Mouse (Mus musculus): ENCODE measurements around the gene Scgb1b20. TPM values are rescaled to one million over a fixed set of nuclear protein-coding genes. Genes with fewer than 3 reads are reported as not detected.
"Not testable (repeated sequence)": the region's sequence is repeated elsewhere in the genome, so short reads cannot be mapped to it uniquely, and the experiment has no call there.

The Scgb1b20 gene
- polyA plus RNA-seq (2014; fragmentation: Nextera tagmentation; extraction: Ambion mirVana): not detected in 2 replicates

GRCm38 (mm10) chr7:33372934-33373333, at the start of gene Scgb1b20:
Scgb1b20 (plus strand) TSS chr7:33373234.
- H3K4me3 ChIP-seq (ENCODE audit: low read depth, low read length); H3K9ac ChIP-seq (ENCODE audit: low read depth, low read length); H3K27ac ChIP-seq (ENCODE audit: low read depth, low read length); ATAC-seq (replicated peaks; ENCODE audit: insufficient number of reproducible peaks, low FRiP score, low TSS enrichment); H3K27me3 ChIP-seq (ENCODE audit: control insufficient read depth, insufficient read depth, low read length); H3K4me2 ChIP-seq; H3K4me1 ChIP-seq (ENCODE audit: control insufficient read depth, insufficient read depth, low read length); H3K9me3 ChIP-seq (replicated peaks; ENCODE audit: control insufficient read depth, low read length); H3K36me3 ChIP-seq (ENCODE audit: control insufficient read depth, insufficient read depth, low read length): not testable (repeated sequence)
- WGBS (ENCODE audit: insufficient replicate concordance): 70% methylated on average over 4 of the region's 4 CpGs

DNA sequence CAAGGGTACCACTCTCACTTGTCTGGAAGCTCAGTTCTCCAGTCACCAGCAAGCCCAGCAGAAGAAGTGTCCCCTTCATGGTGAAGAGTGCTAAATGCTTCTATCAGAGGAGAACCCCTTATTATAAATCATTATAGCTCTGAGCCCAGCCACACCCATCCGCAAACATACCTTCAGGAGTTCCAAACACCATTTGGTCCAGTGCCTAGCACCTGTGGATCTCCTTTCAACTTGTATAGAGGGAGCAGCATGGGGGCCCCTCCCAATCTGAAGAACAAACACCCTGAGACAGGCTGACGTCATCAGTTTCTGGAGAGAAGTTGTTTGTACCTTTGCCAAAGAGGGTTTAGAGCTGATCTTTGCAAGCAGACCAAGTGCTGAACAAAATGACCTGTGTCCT, 6.8 kb upstream of the Scgb1b20 start, which contains the start of gene Scgb2b20:
Scgb2b20 (minus strand) TSS at position 101 of the 400 bp plus-strand sequence.
- not testable (repeated sequence) for H3K4me1 ChIP-seq (ENCODE audit: control insufficient read depth, insufficient read depth, low read length); H3K4me2 ChIP-seq; H3K36me3 ChIP-seq (ENCODE audit: control insufficient read depth, insufficient read depth, low read length); ATAC-seq (replicated peaks; ENCODE audit: insufficient number of reproducible peaks, low FRiP score, low TSS enrichment); H3K9ac ChIP-seq (ENCODE audit: low read depth, low read length); H3K4me3 ChIP-seq (ENCODE audit: low read depth, low read length); H3K27me3 ChIP-seq (ENCODE audit: control insufficient read depth, insufficient read depth, low read length); H3K9me3 ChIP-seq (replicated peaks; ENCODE audit: control insufficient read depth, low read length); H3K27ac ChIP-seq (ENCODE audit: low read depth, low read length)
- 69% methylated on average over 2 of the region's 2 CpGs for WGBS (ENCODE audit: insufficient replicate concordance)

GRCm38 (mm10) chr7:33399749-33400148, 26.7 kb downstream of the Scgb1b20 start:
- H3K9ac ChIP-seq (ENCODE audit: low read depth, low read length); H3K4me3 ChIP-seq (ENCODE audit: low read depth, low read length); H3K36me3 ChIP-seq (ENCODE audit: control insufficient read depth, insufficient read depth, low read length); H3K27me3 ChIP-seq (ENCODE audit: control insufficient read depth, insufficient read depth, low read length); H3K27ac ChIP-seq (ENCODE audit: low read depth, low read length); H3K4me2 ChIP-seq; H3K9me3 ChIP-seq (replicated peaks; ENCODE audit: control insufficient read depth, low read length); ATAC-seq (replicated peaks; ENCODE audit: insufficient number of reproducible peaks, low FRiP score, low TSS enrichment); H3K4me1 ChIP-seq (ENCODE audit: control insufficient read depth, insufficient read depth, low read length): not testable (repeated sequence)

- Histone ChIP-seq H3K9me3 (replicated peaks; ENCODE audit: control insufficient read depth, low read length) (peaks cover 2% of the 10 kb centered on the region; the same call in 1 of the 2 replicates), H3K4me2 (no peak overlapping the region), H3K27ac (ENCODE audit: low read depth, low read length) (no peak overlapping the region), H3K4me1 (ENCODE audit: control insufficient read depth, insufficient read depth, low read length) (no peaks in the 10 kb centered on the region), H3K4me3 (ENCODE audit: low read depth, low read length) (no peak overlapping the region), H3K9ac (ENCODE audit: low read depth, low read length) (no peak overlapping the region), H3K27me3 (ENCODE audit: control insufficient read depth, insufficient read depth, low read length) (no peaks in the 10 kb centered on the region), H3K36me3 (ENCODE audit: control insufficient read depth, insufficient read depth, low read length) (no peaks in the 10 kb centered on the region)
- 80% methylated on average over 1 of the region's 1 CpGs for WGBS (ENCODE audit: insufficient replicate concordance)
- no peak for ATAC-seq (replicated peaks; ENCODE audit: insufficient number of reproducible peaks, low FRiP score, low TSS enrichment)
Observed at GRCm38 (mm10) chr7:33401650-33402049, 28.6 kb downstream of the Scgb1b20 start.

DNA sequence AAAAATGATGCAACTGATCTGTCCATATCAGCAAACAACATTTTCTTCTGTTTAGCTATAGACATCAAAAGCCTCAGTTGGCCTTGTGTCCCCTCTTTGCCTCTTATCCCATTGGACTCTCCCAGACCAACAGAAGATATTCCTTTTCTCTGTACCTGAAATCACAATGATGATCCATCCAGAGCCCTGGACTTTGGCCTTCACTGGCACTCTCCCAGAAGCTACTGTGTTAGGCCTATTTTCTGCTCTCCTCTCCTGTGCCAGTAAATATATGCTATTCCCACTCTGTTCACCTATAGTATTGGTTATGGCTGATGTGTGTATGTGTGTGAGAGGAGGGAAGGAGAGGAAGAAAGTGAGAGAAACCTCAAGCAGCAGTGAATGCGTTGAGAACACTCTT, 36.6 kb downstream of the Scgb1b20 start:
- H3K4me1 ChIP-seq (ENCODE audit: control insufficient read depth, insufficient read depth, low read length); H3K4me2 ChIP-seq; H3K9me3 ChIP-seq (replicated peaks; ENCODE audit: control insufficient read depth, low read length); H3K36me3 ChIP-seq (ENCODE audit: control insufficient read depth, insufficient read depth, low read length); H3K27ac ChIP-seq (ENCODE audit: low read depth, low read length); H3K4me3 ChIP-seq (ENCODE audit: low read depth, low read length); ATAC-seq (replicated peaks; ENCODE audit: insufficient number of reproducible peaks, low FRiP score, low TSS enrichment); H3K27me3 ChIP-seq (ENCODE audit: control insufficient read depth, insufficient read depth, low read length); H3K9ac ChIP-seq (ENCODE audit: low read depth, low read length): not testable (repeated sequence)
- 61% methylated on average over 1 of the region's 1 CpGs for WGBS (ENCODE audit: insufficient replicate concordance)

Other genes starting within 250 kb of the Scgb1b20 start
- not detected in 2 replicates for gene Scgb2b18, start 199.4 kb upstream of the Scgb1b20 start, polyA plus RNA-seq (2014; fragmentation: Nextera tagmentation; extraction: Ambion mirVana)
- not detected in 2 replicates for gene Scgb1b18, start 187.7 kb upstream of the Scgb1b20 start, polyA plus RNA-seq (2014; fragmentation: Nextera tagmentation; extraction: Ambion mirVana)
- gene Scgb2b19, start 92.9 kb upstream of the Scgb1b20 start, polyA plus RNA-seq (2014; fragmentation: Nextera tagmentation; extraction: Ambion mirVana): not detected in 2 replicates
- not detected in 2 replicates for gene Scgb1b19, start 85.9 kb upstream of the Scgb1b20 start, polyA plus RNA-seq (2014; fragmentation: Nextera tagmentation; extraction: Ambion mirVana)
- not detected in 2 replicates for gene Scgb2b20, start 6.9 kb upstream of the Scgb1b20 start, polyA plus RNA-seq (2014; fragmentation: Nextera tagmentation; extraction: Ambion mirVana)
- not detected in 2 replicates for gene Scgb2b21, start 147.2 kb downstream of the Scgb1b20 start, polyA plus RNA-seq (2014; fragmentation: Nextera tagmentation; extraction: Ambion mirVana)

Data from heart, embryonic 11.5 days (tissue).